Mouse (Mus musculus) small intestine, adult 2 months (tissue): ENCODE measurements around the gene Gm44790. TPM values are rescaled to one million over a fixed set of nuclear protein-coding genes. Genes with fewer than 3 reads are reported as not detected.
A peak's percentile ranks its signal among the peaks of the same experiment; 100 is the strongest.

ENCODE experiments used
- H3K27ac ChIP-seq: fragments of 200-500 bp; 2 replicates; pipeline ENCODE4 v1.5.1; 2012; ENCODE audit warnings: low read depth, low read length, control low read depth, inconsistent platforms; ENCODE audit not compliant: insufficient read depth
- H3K27me3 ChIP-seq: fragments of 200-500 bp; 2 replicates; pipeline ENCODE4 v1.6.1; 2012; ENCODE audit warnings: mild to moderate bottlenecking, moderate library complexity, low read length, inconsistent platforms; ENCODE audit not compliant: control insufficient read depth, insufficient read depth
- H3K36me3 ChIP-seq: fragments of 200-500 bp; 2 replicates; pipeline ENCODE4 v1.6.1; 2012; ENCODE audit warnings: mild to moderate bottlenecking, low read length, control low read depth, inconsistent platforms; ENCODE audit not compliant: control insufficient read depth, insufficient read depth
- H3K4me1 ChIP-seq: fragments of 200-500 bp; 2 replicates; pipeline ENCODE4 v1.6.1; 2012; ENCODE audit warnings: low read length, inconsistent platforms, mixed read lengths; ENCODE audit not compliant: control insufficient read depth, insufficient read depth, insufficient read length
- H3K4me3 ChIP-seq: fragments of 200-500 bp; 2 replicates; pipeline ENCODE4 v1.5.1; 2012; ENCODE audit warnings: low read depth, mild to moderate bottlenecking, control low read depth, inconsistent platforms, low read length, moderate library complexity
- CTCF ChIP-seq: fragments of 200-500 bp; IDR thresholded peaks from 2 replicates; pipeline ENCODE4 v1.5.1; 2012; ENCODE audit warnings: low read depth, mild to moderate bottlenecking, control low read depth, inconsistent platforms, low read length, moderate library complexity, mixed read lengths; ENCODE audit not compliant: insufficient replicate concordance, insufficient read length; ENCODE audit errors: extremely low read depth
- POLR2A ChIP-seq: fragments of 200-500 bp; IDR thresholded peaks from 2 replicates; pipeline ENCODE4 v1.6.1; 2012; ENCODE audit warnings: low read depth, mild to moderate bottlenecking, control low read depth, inconsistent platforms, low read length, moderate library complexity
- WGBS: fragments of 180-500 bp; shearing (Covaris S2); methylation state at CpG from one replicate; pipeline ENCODE4 v1.1.7; 2018; 5-methylcytosine and 5-hydroxymethylcytosine counted together
- polyA plus RNA-seq: library from polyadenylated mRNA; depleted of rRNA; stranded (reverse); fragments of >200 nt; gene quantifications from 2 replicates; pipeline ENCODE4 v1.2.3, GENCODE M21; 2012

Gene Gm44790
- polyA plus RNA-seq, 1 experiment, result 9.2 TPM

DNA sequence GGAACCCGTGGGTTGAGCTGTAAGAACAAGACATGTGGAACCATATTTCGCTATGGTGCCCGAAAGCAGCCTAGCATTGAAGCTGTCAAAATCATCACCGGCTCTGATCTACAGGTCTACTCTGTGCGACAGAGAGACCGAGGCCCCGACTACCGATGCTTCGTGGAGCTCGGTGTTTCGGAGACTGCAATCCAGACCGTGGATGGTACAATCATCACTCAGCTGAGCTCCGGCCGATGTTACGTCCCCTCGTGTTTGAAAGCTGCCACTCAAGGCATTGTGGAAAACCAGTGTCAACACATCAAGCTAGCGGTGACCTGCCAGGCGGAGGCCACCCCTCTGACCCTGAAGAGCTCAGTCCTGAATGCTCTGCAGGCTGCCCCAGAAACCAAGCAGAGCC, 19.1 kb downstream of the Gm44790 start:
- Histone ChIP-seq H3K4me3 (no peak overlapping the region), H3K27ac (no peak overlapping the region), H3K36me3 (peaks cover 35% of the 10 kb centered on the region), H3K27me3 (no peaks in the 10 kb centered on the region), H3K4me1 (no peaks in the 10 kb centered on the region)
- TF ChIP-seq POLR2A, result no peak
- TF ChIP-seq CTCF, result no peak
- 90% methylated on average over 18 of the region's 18 CpGs for WGBS

DNA sequence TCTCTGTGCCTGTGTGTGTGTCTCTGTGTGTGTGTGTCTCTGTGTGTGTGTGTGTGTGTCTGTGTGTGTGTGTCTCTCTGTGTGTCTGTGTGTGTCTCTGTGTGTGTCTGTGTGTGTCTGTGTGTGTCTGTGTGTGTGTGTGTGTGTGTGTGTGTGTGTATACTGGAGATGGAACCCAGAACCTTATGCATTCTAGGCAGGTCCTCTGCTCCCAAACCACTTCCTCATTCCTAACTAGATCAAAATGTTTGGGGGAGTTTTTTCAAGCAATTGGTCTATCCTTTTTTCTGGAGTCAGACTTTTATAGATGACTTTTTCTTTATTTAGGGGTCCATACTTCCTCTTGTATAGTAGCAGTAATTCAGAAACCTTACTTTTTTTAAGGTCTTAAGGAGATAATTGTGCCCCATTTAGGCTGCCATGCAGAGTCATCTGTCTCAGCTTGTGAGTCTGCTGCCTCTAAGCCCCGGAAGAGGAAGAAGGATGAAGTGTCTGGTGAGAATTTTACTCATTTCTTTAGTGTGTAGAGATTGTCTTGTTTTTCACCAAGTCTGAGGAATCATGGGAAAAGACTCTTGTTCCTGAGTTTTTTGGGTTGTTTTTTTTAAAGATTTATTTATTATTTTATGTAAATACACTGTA, 20.6 kb downstream of the Gm44790 start:
- H3K36me3 ChIP-seq, result peaks cover 43% of the 10 kb centered on the region
- TF ChIP-seq CTCF, result no peak
- H3K4me3 ChIP-seq, result no peak overlapping the region
- 61% methylated on average over 1 of the region's 1 CpGs for WGBS
- H3K4me1 ChIP-seq, result no peaks in the 10 kb centered on the region
- H3K27ac ChIP-seq, result no peak overlapping the region
- no peaks in the 10 kb centered on the region for H3K27me3 ChIP-seq

DNA sequence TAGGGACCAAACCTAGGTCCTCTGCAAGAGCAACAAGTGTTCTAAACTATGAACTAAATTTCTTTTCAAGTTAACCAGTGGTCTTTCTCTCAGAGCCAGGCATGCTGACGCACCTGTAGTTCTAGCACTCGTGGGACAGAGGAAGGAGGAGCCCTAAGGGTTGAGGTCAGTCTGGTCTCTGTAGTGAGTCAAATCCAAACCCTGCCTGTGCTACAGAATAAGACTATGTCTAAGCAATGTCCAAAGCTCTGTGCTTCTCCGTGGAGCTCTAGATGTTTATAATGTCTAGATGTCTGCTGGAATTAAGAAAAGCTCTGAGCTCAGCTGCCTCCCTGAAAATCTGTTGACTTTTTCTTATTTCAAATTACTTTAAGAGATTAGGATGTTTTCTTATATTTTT, 30.3 kb downstream of the Gm44790 start:
- 88% methylated on average over 3 of the region's 3 CpGs for WGBS
- no peak overlapping the region for H3K27ac ChIP-seq
- no peak overlapping the region for H3K4me3 ChIP-seq
- TF ChIP-seq CTCF (no peak), POLR2A (no peak)
- H3K27me3 ChIP-seq, result no peaks in the 10 kb centered on the region
- H3K4me1 ChIP-seq, result no peaks in the 10 kb centered on the region
- peaks cover 46% of the 10 kb centered on the region for H3K36me3 ChIP-seq

DNA sequence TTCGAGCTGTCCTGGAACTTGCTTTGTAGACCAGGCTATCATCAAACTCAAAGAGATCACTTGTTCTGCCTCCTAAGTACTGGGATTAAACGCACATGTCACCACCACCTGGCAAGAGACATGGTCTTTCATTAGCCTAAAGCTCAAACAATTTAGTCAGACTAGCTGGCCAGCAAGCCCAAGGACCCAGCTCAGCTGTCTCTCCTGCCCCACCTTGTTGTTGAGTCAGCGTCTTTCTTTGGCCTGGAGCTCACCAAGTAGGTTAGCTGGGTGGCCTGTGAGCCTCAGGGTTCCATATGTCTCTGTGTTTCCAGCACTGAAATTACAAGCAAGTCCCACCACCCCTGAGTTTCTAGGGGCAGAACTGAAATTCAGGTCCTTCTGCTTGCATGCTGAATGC, 36.6 kb downstream of the Gm44790 start:
- Histone ChIP-seq H3K27me3 (no peaks in the 10 kb centered on the region), H3K27ac (no peak overlapping the region), H3K36me3 (peaks cover 30% of the 10 kb centered on the region), H3K4me1 (no peaks in the 10 kb centered on the region), H3K4me3 (no peak overlapping the region)
- 92% methylated on average over 3 of the region's 3 CpGs for WGBS
- TF ChIP-seq POLR2A (no peak), CTCF (no peak)

DNA sequence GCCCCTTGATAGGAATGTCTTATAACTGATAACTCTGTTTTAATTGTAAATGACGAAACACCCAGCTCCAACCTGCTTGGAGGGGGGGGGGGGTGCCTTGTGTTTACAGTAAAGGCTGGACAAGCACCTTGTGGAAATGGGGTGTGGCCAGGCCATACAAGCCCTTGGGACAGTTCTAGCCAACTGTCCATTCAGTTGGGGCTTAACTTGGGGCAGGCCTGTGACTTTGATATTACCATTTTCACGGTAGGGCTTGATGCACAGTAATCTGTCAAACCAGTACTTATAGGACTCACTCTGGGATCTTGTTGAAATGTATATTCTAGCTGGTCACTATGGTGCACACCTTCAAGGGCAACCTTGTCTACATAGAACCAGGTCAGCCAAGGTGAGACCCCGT, 44.9 kb downstream of the Gm44790 start:
- no peak overlapping the region for H3K4me3 ChIP-seq
- peak overlapping the region; percentile 84 for H3K27ac ChIP-seq
- TF ChIP-seq POLR2A (no peak), CTCF (no peak)
- H3K4me1 ChIP-seq, result peaks cover 12% of the 10 kb centered on the region
- WGBS, result 64% methylated on average over 3 of the region's 3 CpGs
- no peaks in the 10 kb centered on the region for H3K27me3 ChIP-seq
- H3K36me3 ChIP-seq, result peaks cover 8% of the 10 kb centered on the region; the same call in 1 of the 2 replicates

DNA sequence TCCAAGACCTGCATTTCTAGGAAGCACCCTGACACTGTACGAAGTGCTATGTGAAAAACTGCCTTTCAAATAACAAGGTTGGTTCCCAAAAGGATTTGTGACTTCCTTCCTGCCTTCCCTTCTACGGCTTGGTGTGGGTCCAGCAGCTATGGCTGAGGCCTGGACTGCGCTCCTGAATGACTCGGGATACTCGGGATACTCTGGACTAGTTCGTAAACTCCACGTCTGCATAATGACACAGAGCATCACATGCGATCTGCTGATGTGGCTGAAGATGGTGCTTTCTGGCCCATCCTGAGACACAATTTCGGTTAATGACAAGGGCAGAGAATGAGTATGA, 45.3 kb downstream of the Gm44790 start:
- TF ChIP-seq POLR2A, result no peak
- TF ChIP-seq CTCF, result no peak
- H3K36me3 ChIP-seq, result peaks cover 8% of the 10 kb centered on the region; the same call in 1 of the 2 replicates
- H3K4me3 ChIP-seq, result peak overlapping the region; percentile 63
- peaks cover 12% of the 10 kb centered on the region for H3K4me1 ChIP-seq
- H3K27ac ChIP-seq, result peak overlapping the region; percentile 84
- H3K27me3 ChIP-seq, result no peaks in the 10 kb centered on the region
- WGBS, result 4% methylated on average over 9 of the region's 9 CpGs

DNA sequence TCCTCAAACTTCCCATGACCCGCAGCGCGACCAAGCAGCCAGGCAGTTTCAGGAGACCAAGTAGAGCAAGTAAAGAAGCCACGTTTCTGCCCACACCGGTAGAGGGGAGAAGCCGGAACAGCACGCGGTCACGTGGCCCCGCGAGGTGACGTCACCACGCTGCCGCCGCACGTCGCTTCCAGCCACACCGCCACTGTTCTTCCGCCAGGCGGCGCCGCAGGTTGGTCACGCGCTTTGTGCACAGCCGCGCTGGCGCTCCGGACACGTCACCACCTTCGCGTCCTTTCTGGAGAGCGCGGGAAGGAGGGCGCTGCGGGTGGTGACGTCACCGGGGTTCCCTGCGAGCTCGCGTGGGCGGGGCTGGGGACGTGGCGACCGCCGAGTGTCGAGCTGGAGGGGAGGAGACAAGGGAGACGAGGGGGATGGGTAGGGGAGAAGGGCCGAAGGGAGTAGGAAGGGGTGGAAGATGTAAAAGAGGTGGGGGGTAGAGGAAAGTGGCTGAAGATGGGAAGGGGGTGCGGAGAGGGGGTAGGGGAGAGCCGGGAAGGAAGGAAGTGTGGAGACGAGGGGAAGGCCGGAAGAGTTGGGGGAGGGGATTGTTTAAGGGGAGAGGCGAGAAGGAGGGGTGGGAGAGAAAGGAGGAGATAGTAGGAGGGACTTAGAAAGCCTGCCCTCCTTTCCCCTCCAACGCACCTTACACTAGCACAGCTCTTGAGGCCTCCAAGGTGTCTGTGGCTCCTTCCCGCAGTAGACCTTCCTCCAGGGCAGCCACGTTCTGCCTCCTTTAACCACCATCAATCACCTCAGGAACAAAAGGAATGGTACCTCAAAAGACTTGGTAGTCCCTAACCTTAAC, 45.9 kb downstream of the Gm44790 start:
- TF ChIP-seq CTCF, result peak; percentile 79
- peak; percentile 60 for TF ChIP-seq POLR2A
- Histone ChIP-seq H3K27ac (peak overlapping the region; percentile 84), H3K27me3 (no peaks in the 10 kb centered on the region), H3K36me3 (0 out of 2 replicates have a peak, but pooled peaks cover 6% of the 10 kb centered on the region), H3K4me1 (peaks cover 12% of the 10 kb centered on the region), H3K4me3 (peak overlapping the region; percentile 64)
- under 1% methylated on average over 55 of the region's 56 CpGs for WGBS
